Mouse (Mus musculus): ENCODE measurements at regions not wholly inside any gene's neighbourhood (a gene's known extent, or its start where the extent isn't known, plus 50 kb on each side); places are given as distances from the start of the nearest gene placed in this dataset.

GRCm38 (mm10) chr13:44293736-44294416 lies 435.4 kb upstream of the Jarid2 start:
- DNase-seq (ENCODE audit: low spot score): no peak

GRCm38 (mm10) chr13:44295621-44296020 lies 433.7 kb upstream of the Jarid2 start:
- no peak for DNase-seq (ENCODE audit: low spot score)

GRCm38 (mm10) chr13:44300611-44301010 lies 428.7 kb upstream of the Jarid2 start:
- no peak for DNase-seq (ENCODE audit: low spot score)

- no peak for DNase-seq (ENCODE audit: low spot score)
Observed at GRCm38 (mm10) chr13:44301215-44301614, 428.1 kb upstream of the Jarid2 start.

- DNase-seq (ENCODE audit: low spot score): no peak
Observed at GRCm38 (mm10) chr13:44301936-44302335, 427.3 kb upstream of the Jarid2 start.

- DNase-seq (ENCODE audit: low spot score): peak; percentile 30
Observed at GRCm38 (mm10) chr13:44305134-44305991, 423.9 kb upstream of the Jarid2 start.

GRCm38 (mm10) chr13:44306275-44307050 lies 422.8 kb upstream of the Jarid2 start:
- DNase-seq (ENCODE audit: low spot score): peak; percentile 24

- no peak for DNase-seq (ENCODE audit: low spot score)
Observed at GRCm38 (mm10) chr13:44308227-44308626, 421.0 kb upstream of the Jarid2 start.

GRCm38 (mm10) chr13:44312237-44312636 lies 417.0 kb upstream of the Jarid2 start:
- DNase-seq (ENCODE audit: low spot score): no peak

- no peak for DNase-seq (ENCODE audit: low spot score)
Observed at GRCm38 (mm10) chr13:44316747-44317446, 412.4 kb upstream of the Jarid2 start.

- DNase-seq (ENCODE audit: low spot score): no peak
Observed at GRCm38 (mm10) chr13:44317596-44317995, 411.7 kb upstream of the Jarid2 start.

GRCm38 (mm10) chr13:44319101-44319500 lies 410.2 kb upstream of the Jarid2 start:
- no peak for DNase-seq (ENCODE audit: low spot score)

- DNase-seq (ENCODE audit: low spot score): no peak
Observed at GRCm38 (mm10) chr13:44319511-44319910, 409.8 kb upstream of the Jarid2 start.

GRCm38 (mm10) chr13:44320311-44320710 lies 409.0 kb upstream of the Jarid2 start:
- DNase-seq (ENCODE audit: low spot score): no peak

GRCm38 (mm10) chr13:44321009-44321596 lies 408.2 kb upstream of the Jarid2 start:
- no peak for DNase-seq (ENCODE audit: low spot score)

GRCm38 (mm10) chr13:44328416-44328815 lies 400.9 kb upstream of the Jarid2 start:
- DNase-seq (ENCODE audit: low spot score): no peak

GRCm38 (mm10) chr13:44329161-44329560 lies 400.1 kb upstream of the Jarid2 start:
- DNase-seq (ENCODE audit: low spot score): no peak

GRCm38 (mm10) chr13:44329701-44330100 lies 399.6 kb upstream of the Jarid2 start:
- DNase-seq (ENCODE audit: low spot score): no peak

- no peak for DNase-seq (ENCODE audit: low spot score)
Observed at GRCm38 (mm10) chr13:44332716-44333240, 396.5 kb upstream of the Jarid2 start.

- DNase-seq (ENCODE audit: low spot score): no peak
Observed at GRCm38 (mm10) chr13:44339061-44339741, 390.1 kb upstream of the Jarid2 start.

- no peak for DNase-seq (ENCODE audit: low spot score)
Observed at GRCm38 (mm10) chr13:44345094-44345493, 384.2 kb upstream of the Jarid2 start.
